Mouse (Mus musculus): ENCODE measurements around the gene CK137956.

The CK137956 gene

GRCm38 (mm10) chr4:127970901-127971868 lies at the start of gene CK137956:
Gene CK137956, minus strand, starts transcription at chr4:127970951.
- DNase-seq (ENCODE audit: low spot score), result no peak

DNA sequence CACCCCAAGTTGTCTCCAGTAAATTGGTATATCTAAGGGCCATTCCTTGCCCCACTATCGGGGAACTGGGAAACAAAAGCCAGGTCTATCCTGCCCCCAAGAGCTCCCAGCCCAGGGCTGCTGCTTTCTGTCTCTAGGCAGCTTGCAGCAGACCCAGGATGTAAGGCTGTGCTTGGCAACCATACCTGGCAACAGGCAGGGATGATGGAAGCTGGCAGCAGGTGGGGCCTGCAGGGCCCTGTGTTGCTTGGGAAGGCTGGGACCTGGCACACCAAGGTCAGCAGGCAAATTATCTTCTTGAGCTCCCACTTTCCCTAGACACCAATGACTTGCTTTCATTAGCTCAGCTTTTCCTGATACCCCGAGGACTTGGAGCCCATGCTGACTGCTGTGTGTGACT lies 48.7 kb upstream of the CK137956 start:
- DNase-seq (ENCODE audit: low spot score), result no peak

DNA sequence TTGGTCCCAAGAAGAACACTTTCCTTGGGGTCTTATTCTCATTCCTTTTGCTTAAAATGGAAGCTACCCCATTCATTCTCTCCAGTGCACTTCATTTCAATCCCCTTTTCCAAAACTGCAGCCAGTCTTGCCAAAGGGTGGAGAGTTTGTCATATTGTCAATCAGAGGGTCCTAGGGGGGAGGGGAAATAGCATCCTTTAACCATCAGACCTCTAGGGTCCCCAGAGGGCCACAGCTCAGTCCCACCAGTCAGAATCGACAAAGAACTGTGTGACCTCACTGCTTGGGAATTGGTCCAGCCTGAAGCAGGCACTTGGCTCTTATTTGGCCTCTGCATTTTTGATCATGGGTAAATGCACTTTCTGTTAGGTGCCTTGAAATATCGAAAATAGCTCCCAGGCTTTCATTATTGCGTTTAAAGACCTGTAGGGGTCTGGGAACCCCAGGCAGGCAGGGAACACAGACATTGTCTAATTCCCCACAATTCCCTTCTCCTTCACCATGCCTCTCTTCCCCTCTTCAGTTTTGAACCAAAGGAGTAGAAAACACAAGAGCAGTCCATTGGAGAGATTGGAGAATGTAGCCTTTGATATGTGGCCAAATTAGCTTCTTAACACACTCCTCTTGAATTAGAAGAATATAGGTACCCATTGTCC lies 34.2 kb upstream of the CK137956 start:
- no peak for DNase-seq (ENCODE audit: low spot score)

- no peak for DNase-seq (ENCODE audit: low spot score)
Observed at GRCm38 (mm10) chr4:128002638-128003101, 31.9 kb upstream of the CK137956 start.

DNA sequence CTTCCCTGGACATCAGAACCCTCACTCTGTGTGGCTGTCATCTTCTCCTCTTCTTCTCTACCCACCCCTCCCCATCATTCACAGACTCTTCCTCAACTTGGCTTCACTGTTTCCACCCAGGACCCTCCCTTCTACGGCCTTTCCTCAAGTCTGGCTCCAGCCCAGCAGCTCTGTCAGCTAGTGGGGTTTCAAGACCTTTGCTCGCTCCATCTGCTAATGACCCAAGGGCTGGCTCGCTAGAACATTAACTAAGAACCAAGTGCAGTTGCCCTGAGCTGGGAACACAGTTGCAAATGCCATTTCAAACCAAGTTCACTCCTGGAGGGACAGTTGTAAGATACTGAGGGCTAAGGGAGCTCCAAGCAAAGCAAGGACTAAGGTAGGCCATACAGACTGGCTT lies 28.5 kb upstream of the CK137956 start:
- no peak for DNase-seq (ENCODE audit: low spot score)

GRCm38 (mm10) chr4:127989347-127989995 lies 18.7 kb upstream of the CK137956 start:
- DNase-seq (ENCODE audit: low spot score), result no peak

DNA sequence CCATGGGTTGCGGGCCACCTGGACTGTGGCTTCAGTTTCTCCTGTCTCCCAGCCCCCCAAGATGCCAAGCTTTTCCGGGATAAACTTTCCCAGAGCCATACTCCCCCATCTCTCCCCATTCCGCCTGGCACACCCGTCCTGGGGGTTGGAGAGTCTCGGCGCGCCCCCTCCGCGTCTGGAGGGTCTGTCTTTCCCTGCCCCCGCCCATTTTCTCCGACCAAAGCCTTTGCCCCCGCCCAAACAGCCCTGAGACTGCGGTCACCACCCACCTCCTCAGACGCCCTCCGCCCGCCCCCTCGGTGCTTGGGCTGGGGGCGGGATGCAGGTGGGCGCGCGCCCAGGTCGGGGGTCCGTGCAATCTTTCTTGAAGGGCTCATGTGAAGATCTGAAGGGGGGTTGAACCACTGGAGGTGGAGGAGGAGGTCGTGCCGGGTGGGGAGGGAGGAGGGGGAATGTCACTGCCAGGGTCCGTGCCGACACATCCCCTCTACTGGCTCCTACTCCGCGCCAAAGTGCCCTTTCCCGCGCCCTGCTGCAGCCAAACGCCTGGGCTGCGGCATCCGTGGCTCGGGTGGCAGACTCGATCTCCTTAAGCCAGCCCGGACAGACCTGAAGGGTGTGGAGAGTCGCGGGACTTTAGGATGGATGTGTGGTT lies 17.9 kb upstream of the CK137956 start:
- no peak for DNase-seq (ENCODE audit: low spot score)

GRCm38 (mm10) chr4:127987784-127988455 lies 17.2 kb upstream of the CK137956 start, which contains the start of gene Csmd2:
Gene Csmd2, plus strand, starts transcription at chr4:127987857.
- DNase-seq (ENCODE audit: low spot score), result no peak

DNA sequence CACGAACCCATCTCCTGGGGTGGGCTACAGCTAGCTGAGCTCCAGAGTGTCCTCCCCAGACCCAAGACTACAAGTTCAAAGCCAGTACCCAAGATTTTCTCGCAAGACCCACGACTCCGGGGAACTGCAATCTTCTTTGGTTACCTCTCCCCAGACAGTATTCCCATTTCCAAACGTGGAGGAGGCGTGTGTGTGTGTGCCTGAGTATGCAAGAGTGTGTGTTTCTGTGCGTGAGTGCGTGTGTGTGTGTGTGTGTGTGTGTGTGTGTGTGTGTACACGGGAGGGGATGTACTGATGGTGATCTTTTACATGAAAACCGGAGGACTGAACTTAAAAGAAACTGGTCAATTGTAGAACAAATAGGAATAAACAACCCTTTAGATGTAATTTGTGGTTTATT lies 16.5 kb upstream of the CK137956 start:
- DNase-seq (ENCODE audit: low spot score), result no peak

GRCm38 (mm10) chr4:127986491-127987075 lies 15.8 kb upstream of the CK137956 start:
- no peak for DNase-seq (ENCODE audit: low spot score)

- DNase-seq (ENCODE audit: low spot score), result no peak
Observed at GRCm38 (mm10) chr4:127985874-127986273, 15.1 kb upstream of the CK137956 start.

DNA sequence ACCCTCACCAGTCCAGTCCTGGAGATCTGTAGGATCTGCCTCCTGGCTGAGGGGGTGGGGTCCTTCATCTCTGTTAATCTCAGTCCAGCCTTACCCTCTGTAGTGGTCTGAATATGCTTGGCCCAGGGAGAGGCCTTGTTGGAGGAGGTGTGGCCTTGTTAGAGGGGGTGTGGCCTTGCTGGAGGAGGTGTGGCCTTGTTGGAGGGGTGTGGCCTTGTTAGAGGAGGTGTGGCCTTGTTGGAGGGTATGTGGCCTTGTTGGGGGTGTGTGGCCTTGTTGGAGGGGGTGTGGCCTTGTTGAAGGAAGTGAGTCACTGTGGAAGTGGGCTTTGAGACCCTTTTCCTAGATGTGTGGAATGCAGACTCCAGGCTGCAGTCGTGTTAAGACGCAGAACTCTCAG lies 13.7 kb upstream of the CK137956 start:
- DNase-seq (ENCODE audit: low spot score), result no peak

GRCm38 (mm10) chr4:127981125-127981524 lies 10.4 kb upstream of the CK137956 start:
- DNase-seq (ENCODE audit: low spot score), result no peak

DNA sequence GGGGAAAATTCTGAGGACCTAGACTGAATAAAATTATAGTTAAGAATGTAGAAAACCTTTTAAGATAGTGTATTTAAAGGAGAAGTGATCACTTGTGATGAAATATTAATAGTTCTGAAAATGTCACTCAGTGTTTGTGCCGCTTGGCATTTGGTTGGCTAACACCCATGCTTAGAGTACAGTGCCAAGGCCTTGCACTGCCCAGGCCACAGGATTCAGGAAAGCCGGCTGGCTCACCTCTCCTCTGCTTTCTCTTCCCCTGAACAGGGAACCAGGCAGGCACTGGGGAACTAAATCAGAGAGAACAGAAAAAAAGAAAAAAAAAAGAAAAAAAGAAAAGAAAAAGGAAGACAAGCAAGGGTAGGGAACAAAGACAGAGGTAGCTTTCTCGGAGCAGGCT lies 2.2 kb upstream of the CK137956 start:
- DNase-seq (ENCODE audit: low spot score), result no peak

- DNase-seq (ENCODE audit: low spot score), result no peak
Observed at GRCm38 (mm10) chr4:127970018-127970421, 731 bp downstream of the CK137956 start.

GRCm38 (mm10) chr4:127969101-127969500 lies 1.6 kb downstream of the CK137956 start:
- no peak for DNase-seq (ENCODE audit: low spot score)

- no peak for DNase-seq (ENCODE audit: low spot score)
Observed at GRCm38 (mm10) chr4:127953006-127953710, 17.6 kb downstream of the CK137956 start.

DNA sequence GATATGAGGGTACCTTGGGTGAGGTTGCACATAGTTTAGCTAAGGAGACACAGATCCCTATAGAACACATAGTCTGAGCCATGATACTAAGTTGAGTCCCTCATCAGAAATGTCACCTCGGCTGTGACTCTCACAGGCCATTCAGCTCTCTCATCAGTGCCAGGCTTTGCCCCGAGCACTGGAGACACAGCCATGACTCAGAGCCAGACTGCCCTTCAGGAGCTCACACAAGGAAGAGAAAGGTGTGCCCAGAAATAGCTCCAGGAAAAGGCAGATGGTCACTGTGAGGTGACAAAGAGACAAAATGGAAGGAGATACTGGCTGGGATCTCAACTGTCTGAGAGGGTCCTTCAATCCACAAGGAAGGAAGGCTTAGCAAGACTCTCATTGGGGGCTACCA lies 23.1 kb downstream of the CK137956 start:
- DNase-seq (ENCODE audit: low spot score), result no peak

- DNase-seq (ENCODE audit: low spot score), result no peak
Observed at GRCm38 (mm10) chr4:127937474-127937873, 33.3 kb downstream of the CK137956 start.

- DNase-seq (ENCODE audit: low spot score), result no peak
Observed at GRCm38 (mm10) chr4:127935369-127935768, 35.4 kb downstream of the CK137956 start.

All from ovary, adult 18-20 months (tissue).